Mouse (Mus musculus) C2C12 (cell line): ENCODE measurements around the gene Itga7. TPM values are rescaled to one million over a fixed set of nuclear protein-coding genes. Genes with fewer than 3 reads are reported as not detected.

Experiments used
- H3K27me3 ChIP-seq: one replicate; pipeline ENCODE4 v1.6.1; 2011; ENCODE audit not compliant: control insufficient read depth, insufficient read depth, insufficient read length
- H3K36me3 ChIP-seq: one replicate; pipeline ENCODE4 v1.6.1; 2011; ENCODE audit not compliant: control insufficient read depth, insufficient read depth
- H3K4me3 ChIP-seq: one replicate; pipeline ENCODE4 v1.5.1; 2011; ENCODE audit warnings: mild to moderate bottlenecking, control low read depth; ENCODE audit not compliant: poor library complexity, insufficient read depth, severe bottlenecking
- H3K79me2 ChIP-seq: one replicate; pipeline ENCODE4 v1.6.1; 2011; ENCODE audit not compliant: control insufficient read depth, insufficient read depth
- H3K79me3 ChIP-seq: one replicate; pipeline ENCODE4 v1.6.1; 2011; ENCODE audit warnings: low read depth, control low read depth
- H3ac ChIP-seq: one replicate; pipeline ENCODE3; 2011; ENCODE audit warnings: low read depth; ENCODE audit not compliant: control insufficient read depth, insufficient read length
- CEBPB ChIP-seq: IDR thresholded peaks from one replicate; pipeline ENCODE4 v1.6.1; 2011; ENCODE audit warnings: low read depth, mild to moderate bottlenecking, control low read depth, moderate library complexity
- CTCF ChIP-seq: IDR thresholded peaks from one replicate; pipeline ENCODE4 v1.5.1; 2011; ENCODE audit not compliant: control insufficient read depth, insufficient read depth, insufficient read length
- FOSL1 ChIP-seq: IDR thresholded peaks from one replicate; pipeline ENCODE4 v1.8.0; 2011; ENCODE audit warnings: mild to moderate bottlenecking, low read length; ENCODE audit not compliant: poor library complexity, insufficient read depth, severe bottlenecking
- MAX ChIP-seq: IDR thresholded peaks from one replicate; pipeline ENCODE4 v1.6.1; 2011; ENCODE audit warnings: mild to moderate bottlenecking, control low read depth
- MYOD1 ChIP-seq: IDR thresholded peaks from one replicate; pipeline ENCODE4 v1.6.1; 2011; ENCODE audit warnings: low read depth; ENCODE audit not compliant: control insufficient read depth, insufficient read length
- MYOG ChIP-seq: IDR thresholded peaks from one replicate; pipeline ENCODE4 v1.6.1; 2011; ENCODE audit not compliant: control insufficient read depth, insufficient read length; ENCODE audit errors: extremely low read depth
- USF1 ChIP-seq: IDR thresholded peaks from one replicate; pipeline ENCODE4 v1.6.1; 2011; ENCODE audit warnings: low read depth, mild to moderate bottlenecking, control low read depth, moderate library complexity
- polyA plus RNA-seq: library from polyadenylated mRNA; unstranded; fragments of >200 nt; fragmentation: generic; extraction: Trizol; gene quantifications from one replicate; pipeline ENCODE4 v1.2.1, GENCODE M21; 2012; ENCODE audit warnings: missing spikeins

Itga7 gene
- polyA plus RNA-seq, 1 experiment, result 100 TPM

- peaks cover 1% of the 10 kb centered on the region for H3K36me3 ChIP-seq
- TF ChIP-seq FOSL1 (no peak), CEBPB (no peak), MYOD1 (no peak), MAX (no peak), MYOG (no peak), USF1 (no peak), CTCF (no peak)
- no peaks in the 10 kb centered on the region for H3K79me3 ChIP-seq
- H3K27me3 ChIP-seq, result no peaks in the 10 kb centered on the region
- peak within 1 kb of the TSS; percentile 91 for H3ac ChIP-seq
- H3K79me2 ChIP-seq, result peaks cover 23% of the 10 kb centered on the region
- H3K4me3 ChIP-seq, result peak within 1 kb of the TSS; percentile 36
Measured at GRCm38 (mm10) chr10:128923935-128924334, 9.7 kb upstream of the Itga7 start, which contains the start of gene Bloc1s1. TSS of gene Bloc1s1 (minus strand) at chr10:128924035.

- no peaks in the 10 kb centered on the region for H3K79me3 ChIP-seq
- no peaks in the 10 kb centered on the region for H3K36me3 ChIP-seq
- no peaks in the 10 kb centered on the region for H3K27me3 ChIP-seq
- H3ac ChIP-seq, result no peak overlapping the region
- no peak for TF ChIP-seq MYOD1
- TF ChIP-seq USF1, result no peak
- TF ChIP-seq MAX, result no peak
- no peak for TF ChIP-seq CEBPB
- no peak for TF ChIP-seq FOSL1
- TF ChIP-seq MYOG, result no peak
- TF ChIP-seq CTCF, result no peak
- peaks cover 15% of the 10 kb centered on the region for H3K79me2 ChIP-seq
- H3K4me3 ChIP-seq, result no peak overlapping the region
Measured at GRCm38 (mm10) chr10:128928356-128928755, 5.3 kb upstream of the Itga7 start.

- Histone ChIP-seq H3ac (no peak overlapping the region), H3K79me3 (peaks cover 7% of the 10 kb centered on the region), H3K27me3 (no peaks in the 10 kb centered on the region), H3K79me2 (peaks cover 13% of the 10 kb centered on the region), H3K4me3 (no peak overlapping the region), H3K36me3 (no peaks in the 10 kb centered on the region)
- TF ChIP-seq MYOD1 (no peak), CTCF (no peak)
Measured at GRCm38 (mm10) chr10:128929638-128930378, 3.8 kb upstream of the Itga7 start.

GRCm38 (mm10) chr10:128931441-128931840, 2.2 kb upstream of the Itga7 start:
- TF ChIP-seq MYOD1 (peak; percentile 78), CEBPB (no peak), MAX (peak; percentile 14)
- Histone ChIP-seq H3K4me3 (no peak overlapping the region), H3ac (no peak overlapping the region), H3K27me3 (no peaks in the 10 kb centered on the region), H3K79me3 (peaks cover 19% of the 10 kb centered on the region), H3K79me2 (peaks cover 28% of the 10 kb centered on the region), H3K36me3 (no peaks in the 10 kb centered on the region)

GRCm38 (mm10) chr10:128933976-128934721, 531 bp downstream of the Itga7 start:
- peaks cover 35% of the 10 kb centered on the region for H3K79me3 ChIP-seq
- peak overlapping the region; percentile 84 for H3ac ChIP-seq
- no peaks in the 10 kb centered on the region for H3K27me3 ChIP-seq
- TF ChIP-seq CTCF (no peak), USF1 (no peak), CEBPB (no peak), FOSL1 (no peak), MAX (no peak), MYOD1 (no peak), MYOG (no peak)
- peak overlapping the region; percentile 54 for H3K4me3 ChIP-seq
- no peaks in the 10 kb centered on the region for H3K36me3 ChIP-seq
- H3K79me2 ChIP-seq, result peaks cover 54% of the 10 kb centered on the region
